Mouse (Mus musculus) adrenal gland, adult 8-10 months (tissue): ENCODE measurements around the gene Fam92b. TPM values are rescaled to one million over a fixed set of nuclear protein-coding genes. Genes with fewer than 3 reads are reported as not detected.

Source experiments
- total RNA-seq, 4 experiments: library from RNA; stranded (reverse); gene quantifications; 2 replicates each; pipeline ENCODE4 v1.2.4; 2022

The Fam92b gene
- total RNA-seq, 4 experiments from 2014 or later: 0.99 to 4.1 (median 2.6) TPM

Other genes starting within 250 kb of the Fam92b start
- gene Crispld2, start 185.0 kb downstream of the Fam92b start, total RNA-seq: 10 to 100 TPM in 2 of 4 experiments, 1 to 10 TPM in 2; 7.4 to 14.4 (median 10.5) TPM
- 10 to 100 TPM; 50.1 to 70.1 (median 55.6) TPM for gene Zdhhc7, start 76.0 kb downstream of the Fam92b start, total RNA-seq
- 100 to 1,000 TPM; 110 to 182 (median 142) TPM for gene 6430548M08Rik, start 63.3 kb downstream of the Fam92b start, total RNA-seq
- 10 to 100 TPM; 30.7 to 64.5 (median 48.4) TPM for gene Gse1, start 51.0 kb upstream of the Fam92b start, total RNA-seq